8 mouse cellular contexts compared by ENCODE assay signal in genomic region chr11:104133442-104133983, GRCm38 (mm10). TPM values are rescaled to one million over a fixed set of nuclear protein-coding genes. Genes with fewer than 3 reads are reported as not detected.
DNase-seq lines count a peak whose midpoint lies in the region; ATAC-seq lines count a peak whose summit lies in the region.

No protein-coding gene starts in this region.

- WGBS in liver, embryonic 11.5 days: 2% methylated on average over 47 of the region's 47 CpGs
- WGBS in hindbrain, embryonic 11.5 days: under 1% methylated on average over 47 of the region's 47 CpGs

- no peak overlapping the region for H3K27ac ChIP-seq in liver, embryonic 11.5 days (ENCODE audit: low read depth, low read length)
- H3K27ac ChIP-seq in hindbrain, embryonic 11.5 days (ENCODE audit: low read depth, low read length): no peak overlapping the region

- no peaks in the 10 kb centered on the region for H3K9me3 ChIP-seq in liver, embryonic 11.5 days (ENCODE audit: control insufficient read depth, low read length)
- H3K9me3 ChIP-seq in hindbrain, embryonic 11.5 days (ENCODE audit: control insufficient read depth, low read length): no peaks in the 10 kb centered on the region

- H3K4me3 ChIP-seq in liver, embryonic 11.5 days (ENCODE audit: low read depth, low read length): peak overlapping the region; percentile 49
- H3K4me3 ChIP-seq in hindbrain, embryonic 11.5 days (ENCODE audit: low read depth, low read length): peak overlapping the region; percentile 54

- H3K36me3 ChIP-seq in liver, embryonic 11.5 days (ENCODE audit: control insufficient read depth, insufficient read depth, low read length): no peaks in the 10 kb centered on the region
- no peaks in the 10 kb centered on the region for H3K36me3 ChIP-seq in hindbrain, embryonic 11.5 days (ENCODE audit: control insufficient read depth, insufficient read depth, low read length)

- peak; percentile 46 for DNase-seq in cerebellum, adult 11 months
- DNase-seq in liver, embryonic 11.5 days (ENCODE audit: low spot score): peak; percentile 32
- DNase-seq in liver: no peak
- peak; percentile 59 for DNase-seq in hindbrain, embryonic 11.5 days (ENCODE audit: low spot score)
- DNase-seq in neural tube, embryonic 10.5 days (ENCODE audit: extremely low spot score, low spot score): peak; percentile 48
- DNase-seq in natural killer cell, adult 2 months (ENCODE audit: low spot score in 2 of 2): no peak
- DNase-seq in kidney, postnatal 10 days: no peak

- no peak for ATAC-seq in cerebellum, adult (ENCODE audit: insufficient number of reproducible peaks, low FRiP score, low TSS enrichment)
- no peak for ATAC-seq in liver, embryonic 11.5 days (replicated peaks; ENCODE audit: low FRiP score)
- no peak for ATAC-seq in hindbrain, embryonic 11.5 days (ENCODE audit: low FRiP score)

- H3K4me1 ChIP-seq in liver, embryonic 11.5 days (replicated peaks; ENCODE audit: control insufficient read depth, insufficient read depth, low read length): no peaks in the 10 kb centered on the region
- H3K4me1 ChIP-seq in hindbrain, embryonic 11.5 days (replicated peaks; ENCODE audit: control insufficient read depth, insufficient read depth, low read length): peaks cover 10% of the 10 kb centered on the region

- H3K27me3 ChIP-seq in liver, embryonic 11.5 days (replicated peaks; ENCODE audit: control insufficient read depth, insufficient read depth, low read length): peaks cover 79% of the 10 kb centered on the region
- peaks cover 53% of the 10 kb centered on the region for H3K27me3 ChIP-seq in hindbrain, embryonic 11.5 days (ENCODE audit: control insufficient read depth, insufficient read depth, low read length)

- H3K4me2 ChIP-seq in liver, embryonic 11.5 days: peak overlapping the region; percentile 73
- H3K4me2 ChIP-seq in hindbrain, embryonic 11.5 days (replicated peaks; ENCODE audit: low read depth, low read length): peak overlapping the region; percentile 99

- no peak overlapping the region for H3K9ac ChIP-seq in liver, embryonic 11.5 days (ENCODE audit: low read depth, low read length)
- peak overlapping the region; percentile 71 for H3K9ac ChIP-seq in hindbrain, embryonic 11.5 days (ENCODE audit: low read depth, low read length)

RNA-seq across cellular contexts. Expression of gene Crhr1, which starts 0.9 kb away (rescaled TPM):
- polyA plus RNA-seq in liver, embryonic 11.5 days (2014; fragmentation: Nextera tagmentation; extraction: Ambion mirVana): not detected in 2 replicates
- 0.73 and 1.1 TPM in 2 replicates for polyA plus RNA-seq in hindbrain, embryonic 11.5 days (2014; fragmentation: Nextera tagmentation; extraction: Ambion mirVana)

RNA-seq across cellular contexts. Expression of gene Sppl2c, which starts 52.6 kb away (rescaled TPM):
- not detected in 2 replicates for polyA plus RNA-seq in liver, embryonic 11.5 days (2014; fragmentation: Nextera tagmentation; extraction: Ambion mirVana)
- polyA plus RNA-seq in hindbrain, embryonic 11.5 days (2014; fragmentation: Nextera tagmentation; extraction: Ambion mirVana): not detected in 2 replicates

Comparison
In these comparisons a context has a peak if more than half of its experiments do, and no peak if none do; other contexts are left out.
1. DNase-seq: peak in cerebellum, adult 11 months (single experiment), liver, embryonic 11.5 days (single experiment), hindbrain, embryonic 11.5 days (single experiment) and neural tube, embryonic 10.5 days (single experiment); none in liver (single experiment), natural killer cell, adult 2 months (0 of 2) and kidney, postnatal 10 days (single experiment).